In genomic region chr3:37962043-37962810, GRCm38 (mm10) we compare ENCODE assay signal across 12 mouse cellular contexts.
DNase-seq lines count a peak whose midpoint lies in the region; ATAC-seq and TF ChIP-seq lines count a peak whose summit lies in the region.
"Had no signal": no experiment of that assay in that cellular context is flagged by ENCODE, and none has a peak within 500 bp of the region (broad histone marks: within the 10 kb centered on the region; RNA-seq: fewer than 3 reads in every experiment).

No protein-coding gene starts in this region.

- no peaks in the 10 kb centered on the region for H3K9me3 ChIP-seq in heart, embryonic 10.5 days
- no peaks in the 10 kb centered on the region for H3K9me3 ChIP-seq in kidney, embryonic 16.5 days (ENCODE audit: low read length)
- no peaks in the 10 kb centered on the region for H3K9me3 ChIP-seq in forebrain, postnatal 0 days (ENCODE audit: low read length)
- H3K9me3 ChIP-seq: heart, embryonic 12.5 days; limb, embryonic 15.5 days had no signal

- no peak overlapping the region for H3K4me3 ChIP-seq in heart, embryonic 10.5 days
- H3K4me3 ChIP-seq in kidney, embryonic 16.5 days (ENCODE audit: low read length): no peak overlapping the region
- no peak overlapping the region for H3K4me3 ChIP-seq in forebrain, postnatal 0 days (ENCODE audit: low read depth, low read length)
- H3K4me3 ChIP-seq: heart, embryonic 12.5 days; limb, embryonic 15.5 days had no signal

- 83% methylated on average over 12 of the region's 12 CpGs for WGBS in heart, embryonic 10.5 days
- 49% methylated on average over 12 of the region's 12 CpGs for WGBS in kidney, embryonic 16.5 days
- WGBS in forebrain, postnatal 0 days: 60% methylated on average over 12 of the region's 12 CpGs

- no peak for TF ChIP-seq CTCF in Patski (IDR thresholded peaks at IDR 0.05)
- TF ChIP-seq CTCF in forebrain, postnatal 0 days (IDR thresholded peaks at IDR 0.05; ENCODE audit: low read depth): no peak

- H3K4me1 ChIP-seq in heart, embryonic 10.5 days: no peaks in the 10 kb centered on the region
- H3K4me1 ChIP-seq in kidney, embryonic 16.5 days (ENCODE audit: insufficient read depth, low read length): peaks cover 15% of the 10 kb centered on the region; the same call in 1 of the 2 replicates
- no peaks in the 10 kb centered on the region for H3K4me1 ChIP-seq in forebrain, postnatal 0 days (ENCODE audit: insufficient read depth)
- H3K4me1 ChIP-seq: heart, embryonic 12.5 days had no signal

- H3K36me3 ChIP-seq in heart, embryonic 10.5 days: no peaks in the 10 kb centered on the region
- no peaks in the 10 kb centered on the region for H3K36me3 ChIP-seq in kidney, embryonic 16.5 days (ENCODE audit: insufficient read depth, low read length)
- no peaks in the 10 kb centered on the region for H3K36me3 ChIP-seq in forebrain, postnatal 0 days (ENCODE audit: insufficient read depth)
- H3K36me3 ChIP-seq: heart, embryonic 12.5 days; limb, embryonic 15.5 days had no signal

- DNase-seq in heart, postnatal 4 days: peak; percentile 27
- no peak for DNase-seq in heart, embryonic 10.5 days (ENCODE audit: low spot score)
- DNase-seq in Patski (ENCODE audit: low read depth, low spot score): peak; percentile 100
- peak; percentile 53 for DNase-seq in lung, postnatal 25 days (ENCODE audit: low spot score)
- DNase-seq in right cerebral cortex, postnatal 14 days: no peak
- no peak for DNase-seq in ovary, postnatal 10 days (ENCODE audit: low spot score)
- DNase-seq in forebrain, postnatal 0 days: no peak
- DNase-seq: retina, postnatal 1 day had no signal

- peak; percentile 88 for ATAC-seq in Patski
- ATAC-seq in kidney, embryonic 16.5 days (ENCODE audit: low FRiP score, low TSS enrichment): peak; percentile 83
- no peak for ATAC-seq in forebrain, postnatal 0 days
- ATAC-seq: inflammation-experienced regulatory T-cells, adult 6 months had no signal

- no peaks in the 10 kb centered on the region for H3K27me3 ChIP-seq in heart, embryonic 10.5 days (ENCODE audit: insufficient read depth, poor library complexity, severe bottlenecking)
- no peaks in the 10 kb centered on the region for H3K27me3 ChIP-seq in Patski
- H3K27me3 ChIP-seq in kidney, embryonic 16.5 days (ENCODE audit: insufficient read depth, low read length): no peaks in the 10 kb centered on the region
- no peaks in the 10 kb centered on the region; the same call in 1 of the 2 replicates for H3K27me3 ChIP-seq in forebrain, postnatal 0 days (ENCODE audit: insufficient read depth, low read length)
- H3K27me3 ChIP-seq: limb, embryonic 15.5 days had no signal

- in situ Hi-C loops in Patski (cut with MboI; ENCODE audit: low pct_unique_long_range_greater_than_20kb): loop anchor here (10.0 kb wide), 2 partner anchors 173 to 487 kb away; no protein-coding TSS in a partner anchor

- no peak overlapping the region for H3K4me2 ChIP-seq in kidney, embryonic 16.5 days (replicated peaks; ENCODE audit: low read depth, low read length)
- no peak overlapping the region for H3K4me2 ChIP-seq in forebrain, postnatal 0 days (ENCODE audit: low read depth)
- H3K4me2 ChIP-seq: heart, embryonic 12.5 days; limb, embryonic 15.5 days had no signal

- H3K27ac ChIP-seq in heart, embryonic 10.5 days: no peak overlapping the region
- peak overlapping the region; percentile 36; the same call in 1 of the 2 replicates for H3K27ac ChIP-seq in kidney, embryonic 16.5 days (ENCODE audit: low read length)
- H3K27ac ChIP-seq in forebrain, postnatal 0 days (ENCODE audit: low read depth, low read length): no peak overlapping the region
- H3K27ac ChIP-seq: limb, embryonic 15.5 days had no signal

- no peak overlapping the region for H3K9ac ChIP-seq in kidney, embryonic 16.5 days (replicated peaks; ENCODE audit: low read length)
- H3K9ac ChIP-seq in forebrain, postnatal 0 days: no peak overlapping the region
- H3K9ac ChIP-seq: heart, embryonic 12.5 days; limb, embryonic 15.5 days had no signal

- CTCF ChIA-PET in Patski (lab: Charles Lee): interaction anchor here (0.8 to 3.2 kb wide), 13 partner anchors 10 to 494 kb away, joined by 3 to 18 read pairs (median 4); no protein-coding TSS in a partner anchor

- POLR2A ChIA-PET in Patski (lab: Charles Lee): interaction anchor here (0.5 to 2.5 kb wide), 8 partner anchors 11 to 885 kb away, joined by 3 to 10 read pairs (median 4); no protein-coding TSS in a partner anchor

Comparison
In these comparisons a context has a peak if more than half of its experiments do, and no peak if none do; other contexts are left out.
1. DNase-seq: peak in heart, postnatal 4 days (single experiment), Patski (single experiment) and lung, postnatal 25 days (single experiment); none in heart, embryonic 10.5 days (single experiment), right cerebral cortex, postnatal 14 days (single experiment), ovary, postnatal 10 days (single experiment) and forebrain, postnatal 0 days (single experiment).